Mouse (Mus musculus): ENCODE data around the gene Rwdd2b.

- TF ChIP-seq CTCF (IDR thresholded peaks at IDR 0.05; ENCODE audit: control insufficient read depth, insufficient read depth, insufficient replicate concordance, low read depth, low read length) = no peak
- no peak for TF ChIP-seq POLR2A (IDR thresholded peaks at IDR 0.05; ENCODE audit: control insufficient read depth, low read depth, low read length)
Measured at GRCm38 (mm10) chr16:87405001-87405400, 35.4 kb downstream of the Rwdd2b start.

Measured in testis, adult 2 months (tissue).